Mouse (Mus musculus) neural tube, embryonic 11.5 days (tissue): ENCODE results near the gene Edil3. TPM values are rescaled to one million over a fixed set of nuclear protein-coding genes. Genes with fewer than 3 reads are reported as not detected.

Experiments used
- ATAC-seq: fragments of 200-750 bp; cut with Nextera tagmentation; 2 replicates; pipeline ENCODE4 v1.8.0; 2017; ENCODE audit warnings: moderate number of reproducible peaks, mild to moderate bottlenecking, moderate TSS enrichment, moderate library complexity; ENCODE audit not compliant: insufficient read depth, low FRiP score, low TSS enrichment
- DNase-seq: peaks from one replicate; pipeline ENCODE4 v3.0.0-alpha.2; 2015; ENCODE audit warnings: low spot score
- H3K27ac ChIP-seq: fragments of 300-500 bp; sonication (generic); 2 replicates; pipeline ENCODE4 v1.5.1; 2014; ENCODE audit warnings: low read depth, mild to moderate bottlenecking, low read length
- H3K27me3 ChIP-seq: fragments of 300-500 bp; sonication (generic); 2 replicates; pipeline ENCODE4 v1.6.1; 2014; ENCODE audit warnings: mild to moderate bottlenecking, low read length, mixed read lengths; ENCODE audit not compliant: control insufficient read depth, insufficient read depth
- H3K36me3 ChIP-seq: fragments of 300-500 bp; sonication (generic); 2 replicates; pipeline ENCODE4 v1.6.1; 2014; ENCODE audit warnings: mild to moderate bottlenecking, low read length, moderate library complexity, mixed read lengths; ENCODE audit not compliant: control insufficient read depth, insufficient read depth
- H3K4me1 ChIP-seq: fragments of 300-500 bp; sonication (generic); 2 replicates; pipeline ENCODE4 v1.6.1; 2014; ENCODE audit warnings: low read length, mixed read lengths; ENCODE audit not compliant: control insufficient read depth, insufficient read depth
- H3K4me2 ChIP-seq: fragments of 300-500 bp; sonication (generic); 2 replicates; pipeline ENCODE4 v1.6.1; 2014; ENCODE audit warnings: low read depth, mild to moderate bottlenecking, moderate library complexity
- H3K4me3 ChIP-seq: fragments of 300-500 bp; sonication (generic); 2 replicates; pipeline ENCODE4 v1.5.1; 2014; ENCODE audit warnings: low read depth, low read length
- H3K9ac ChIP-seq: fragments of 300-500 bp; sonication (generic); 2 replicates; pipeline ENCODE4 v1.6.1; 2014; ENCODE audit warnings: mild to moderate bottlenecking, low read length
- H3K9me3 ChIP-seq: fragments of 300-500 bp; sonication (generic); 2 replicates; pipeline ENCODE4 v1.6.1; 2016; ENCODE audit warnings: low read length; ENCODE audit not compliant: control insufficient read depth
- WGBS: fragments of 180-500 bp; shearing (Covaris S2); extraction: QIAGEN DNeasy Blood & Tissue Kit; methylation state at CpG from one replicate; pipeline ENCODE4 v1.1.7; 2014; 5-methylcytosine and 5-hydroxymethylcytosine counted together
- polyA plus RNA-seq: library from polyadenylated mRNA; unstranded; fragments of >200 nt; fragmentation: Nextera tagmentation; extraction: Ambion mirVana; gene quantifications from 2 replicates; pipeline ENCODE4 v1.2.1, GENCODE M21; 2014

Gene Edil3
- polyA plus RNA-seq, 1 experiment from 2014 or later, result 45.1 TPM

DNA sequence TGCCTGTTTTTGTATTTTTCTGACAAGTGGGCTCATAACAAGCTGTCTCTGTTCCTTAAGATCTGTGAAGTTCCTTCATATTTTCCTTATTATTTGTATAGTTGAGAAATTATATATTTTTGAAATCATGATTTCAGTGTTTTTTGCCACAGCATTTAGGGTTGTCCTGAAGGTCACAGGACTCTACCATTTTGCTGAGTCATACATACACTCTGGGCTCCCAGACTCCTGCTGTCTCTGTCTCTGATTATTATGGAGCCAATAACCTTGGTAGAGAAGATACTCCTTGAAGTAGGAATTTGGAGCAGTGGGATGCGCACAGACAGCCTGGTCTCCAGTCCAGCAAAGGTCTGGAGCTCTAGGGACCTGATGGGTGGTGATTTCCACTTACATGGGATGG lies 416.8 kb downstream of the Edil3 start:
- WGBS, result 92% methylated on average over 1 of the region's 1 CpGs
- ATAC-seq, result no peak
- no peak overlapping the region for H3K27ac ChIP-seq

DNA sequence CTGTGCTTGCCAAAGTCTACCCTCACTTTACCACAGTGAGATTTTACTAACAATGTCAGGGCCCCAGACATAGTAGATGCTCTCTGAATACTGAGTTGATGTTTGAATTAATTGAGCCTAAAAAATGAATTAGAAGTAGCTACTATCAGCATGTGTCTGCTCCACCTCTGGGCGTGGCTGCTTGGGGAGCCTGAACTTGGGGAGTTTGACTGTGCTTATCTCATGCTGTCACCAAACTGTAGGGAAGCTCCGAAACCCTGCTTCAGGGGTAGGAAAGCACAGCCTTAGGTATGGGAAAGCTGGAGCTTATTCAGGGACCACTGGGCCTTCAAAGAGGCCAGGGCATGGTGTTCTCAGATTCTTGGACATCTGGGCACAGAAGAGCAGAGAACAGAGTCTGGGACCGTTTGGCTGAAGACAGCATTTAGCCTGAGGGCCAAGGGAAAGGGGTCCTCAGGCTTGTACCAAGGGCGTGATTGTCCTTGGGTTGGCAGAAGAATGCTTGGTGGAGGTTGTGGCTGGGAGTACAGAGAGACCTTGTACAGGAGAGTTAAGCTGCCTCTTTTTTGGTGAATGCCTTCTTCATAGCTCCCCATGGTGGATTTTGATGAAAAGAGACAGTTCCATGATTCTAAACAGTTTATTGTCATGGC lies 432.8 kb downstream of the Edil3 start:
- no peaks in the 10 kb centered on the region for H3K9me3 ChIP-seq
- no peak overlapping the region for H3K27ac ChIP-seq
- no peaks in the 10 kb centered on the region for H3K36me3 ChIP-seq
- no peaks in the 10 kb centered on the region for H3K4me1 ChIP-seq
- no peak overlapping the region for H3K9ac ChIP-seq
- no peaks in the 10 kb centered on the region for H3K27me3 ChIP-seq
- no peak for ATAC-seq
- no peak for DNase-seq
- WGBS, result 81% methylated on average over 4 of the region's 4 CpGs
- no peak overlapping the region for H3K4me3 ChIP-seq
- H3K4me2 ChIP-seq, result no peak overlapping the region

More for the DNA sequence above, 416.8 kb downstream of the Edil3 start:
- Histone ChIP-seq H3K36me3 (no peaks in the 10 kb centered on the region), H3K9me3 (no peaks in the 10 kb centered on the region), H3K4me3 (no peak overlapping the region), H3K27me3 (no peaks in the 10 kb centered on the region), H3K4me2 (no peak overlapping the region), H3K9ac (no peak overlapping the region), H3K4me1 (no peaks in the 10 kb centered on the region)
- DNase-seq, result no peak

DNA sequence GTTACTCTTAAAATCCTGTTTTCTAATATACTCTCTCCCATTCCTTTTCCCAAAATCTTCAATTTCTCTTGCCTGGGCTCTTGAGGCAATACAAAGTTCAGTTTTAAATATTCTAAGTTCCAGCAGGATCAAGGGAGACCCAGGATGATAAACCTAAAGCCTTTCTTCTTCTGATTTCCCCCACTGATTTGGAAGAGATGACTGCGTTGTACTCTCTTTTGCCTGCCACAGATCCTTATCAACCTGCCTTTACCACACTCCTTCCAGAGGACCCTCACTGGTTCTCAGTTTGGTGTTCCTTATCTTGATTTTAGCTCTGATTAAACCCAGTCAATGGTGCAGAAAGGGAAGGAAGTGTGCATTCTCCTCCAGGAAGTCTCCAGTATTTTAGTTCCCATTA lies 435.6 kb downstream of the Edil3 start:
- DNase-seq (no peak), ATAC-seq (no peak)
- H3K4me2 ChIP-seq, result no peak overlapping the region

DNA sequence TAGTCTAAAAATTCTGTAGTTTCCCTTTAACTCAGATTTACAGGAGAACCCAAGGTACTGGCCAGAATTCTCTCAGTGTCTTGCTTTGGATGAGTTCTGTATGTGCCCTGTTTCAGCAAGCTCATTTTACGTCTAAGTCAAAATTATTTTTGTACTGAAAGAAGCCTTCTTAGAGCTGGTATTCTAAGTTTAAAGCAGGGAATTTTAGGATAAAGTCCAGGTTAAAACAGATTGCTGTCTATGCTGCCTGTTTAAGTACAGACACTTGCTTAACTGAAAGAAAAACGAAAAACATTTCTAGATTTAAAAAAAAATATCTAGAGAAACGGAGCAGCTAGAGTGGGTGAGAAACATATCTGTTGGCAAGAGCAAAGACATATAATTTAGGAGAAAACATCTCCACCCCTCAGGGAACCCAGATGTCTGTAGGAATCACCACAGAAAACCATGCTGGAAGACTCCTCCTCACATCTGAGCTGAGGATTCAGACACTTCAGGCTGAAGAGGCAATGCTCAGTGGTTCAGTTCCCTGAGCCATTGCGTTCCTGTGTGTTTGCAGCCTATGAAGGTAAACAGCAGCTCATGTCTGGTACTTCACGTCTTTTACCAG lies 465.5 kb downstream of the Edil3 start:
- ATAC-seq (no peak), DNase-seq (no peak)
- H3K27me3 ChIP-seq, result no peaks in the 10 kb centered on the region
- no peaks in the 10 kb centered on the region for H3K4me1 ChIP-seq
- H3K27ac ChIP-seq, result no peak overlapping the region
- H3K9me3 ChIP-seq, result no peaks in the 10 kb centered on the region
- H3K36me3 ChIP-seq, result no peaks in the 10 kb centered on the region
- H3K4me2 ChIP-seq, result no peak overlapping the region
- 83% methylated on average over 5 of the region's 5 CpGs for WGBS
- no peak overlapping the region for H3K4me3 ChIP-seq
- H3K9ac ChIP-seq, result no peak overlapping the region

More for the DNA sequence above, 435.6 kb downstream of the Edil3 start:
- Histone ChIP-seq H3K4me3 (no peak overlapping the region), H3K9ac (no peak overlapping the region), H3K9me3 (no peaks in the 10 kb centered on the region), H3K36me3 (no peaks in the 10 kb centered on the region), H3K4me1 (no peaks in the 10 kb centered on the region), H3K27ac (no peak overlapping the region), H3K27me3 (no peaks in the 10 kb centered on the region)
- WGBS, result 85% methylated on average over 1 of the region's 1 CpGs

DNA sequence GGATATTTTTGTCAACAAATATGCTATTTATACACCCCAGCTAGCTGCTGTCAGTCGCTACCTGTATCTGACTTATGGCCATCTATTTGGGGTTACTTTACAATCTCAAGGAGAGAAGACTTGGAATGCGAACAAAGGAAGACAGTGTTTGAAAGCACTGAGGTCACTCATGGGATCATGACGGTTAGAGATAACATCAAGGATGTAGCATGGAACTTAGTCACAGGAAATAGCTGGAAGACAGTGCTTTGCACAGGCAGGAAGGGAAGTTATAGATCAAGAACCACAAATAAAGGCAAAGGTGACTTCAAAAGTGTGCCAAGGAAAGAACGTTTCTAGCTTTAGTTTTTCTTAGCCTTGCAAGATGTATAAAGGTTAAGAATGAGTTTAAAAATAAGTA lies 466.9 kb downstream of the Edil3 start:
- H3K4me2 ChIP-seq, result no peak overlapping the region
- H3K27ac ChIP-seq, result no peak overlapping the region
- no peaks in the 10 kb centered on the region for H3K27me3 ChIP-seq
- no peaks in the 10 kb centered on the region for H3K4me1 ChIP-seq
- 74% methylated on average over 4 of the region's 4 CpGs for WGBS
- no peaks in the 10 kb centered on the region for H3K36me3 ChIP-seq
- no peak overlapping the region for H3K9ac ChIP-seq
- H3K4me3 ChIP-seq, result no peak overlapping the region
- H3K9me3 ChIP-seq, result no peaks in the 10 kb centered on the region
- ATAC-seq (no peak), DNase-seq (no peak)

DNA sequence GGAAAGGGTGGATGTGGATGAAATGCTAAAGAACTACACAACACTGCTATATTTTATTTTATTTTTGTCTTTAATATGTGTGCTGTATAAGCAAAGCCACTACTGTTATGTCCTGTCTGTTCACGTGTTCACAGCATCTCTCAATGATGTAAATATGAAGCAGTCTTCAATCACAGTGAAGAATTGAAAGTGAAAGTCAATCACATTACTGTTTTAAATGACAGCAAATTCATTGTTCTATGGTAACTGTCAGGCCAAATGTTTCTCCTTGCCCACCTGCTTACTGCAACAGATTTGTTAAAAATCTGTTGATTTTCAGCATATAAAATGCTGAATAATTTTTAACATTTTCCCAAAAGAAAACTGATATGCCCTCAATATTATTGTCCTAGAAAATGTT lies 499.9 kb downstream of the Edil3 start:
- Histone ChIP-seq H3K27me3 (no peaks in the 10 kb centered on the region), H3K27ac (no peak overlapping the region), H3K9me3 (no peaks in the 10 kb centered on the region), H3K36me3 (no peaks in the 10 kb centered on the region), H3K4me2 (no peak overlapping the region), H3K9ac (no peak overlapping the region), H3K4me1 (no peaks in the 10 kb centered on the region), H3K4me3 (no peak overlapping the region)
- DNase-seq (no peak), ATAC-seq (no peak)
- 79% methylated on average over 1 of the region's 1 CpGs for WGBS

DNA sequence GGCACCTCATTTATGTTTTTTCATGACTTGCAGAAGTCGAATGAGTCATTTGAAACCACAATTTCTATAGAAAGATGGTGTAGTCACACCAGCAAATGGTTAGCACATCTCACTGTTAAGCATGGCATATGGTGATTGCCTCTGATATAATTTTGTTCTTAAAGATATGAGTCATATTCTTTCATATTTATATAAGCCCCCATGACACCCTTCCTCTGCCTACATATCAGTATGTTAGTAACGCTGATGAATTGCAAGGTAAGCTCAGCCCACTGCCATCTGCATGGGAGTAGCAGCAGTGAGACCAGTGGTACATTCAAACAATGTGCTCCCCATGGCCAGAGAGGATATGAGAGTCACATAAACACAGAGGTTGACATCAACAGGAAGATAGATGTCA lies 503.0 kb downstream of the Edil3 start:
- Histone ChIP-seq H3K36me3 (no peaks in the 10 kb centered on the region), H3K4me2 (no peak overlapping the region), H3K9ac (no peak overlapping the region), H3K4me1 (no peaks in the 10 kb centered on the region), H3K9me3 (no peaks in the 10 kb centered on the region), H3K27me3 (no peaks in the 10 kb centered on the region), H3K4me3 (no peak overlapping the region), H3K27ac (no peak overlapping the region)
- ATAC-seq (no peak), DNase-seq (no peak)
- 90% methylated on average over 2 of the region's 2 CpGs for WGBS

DNA sequence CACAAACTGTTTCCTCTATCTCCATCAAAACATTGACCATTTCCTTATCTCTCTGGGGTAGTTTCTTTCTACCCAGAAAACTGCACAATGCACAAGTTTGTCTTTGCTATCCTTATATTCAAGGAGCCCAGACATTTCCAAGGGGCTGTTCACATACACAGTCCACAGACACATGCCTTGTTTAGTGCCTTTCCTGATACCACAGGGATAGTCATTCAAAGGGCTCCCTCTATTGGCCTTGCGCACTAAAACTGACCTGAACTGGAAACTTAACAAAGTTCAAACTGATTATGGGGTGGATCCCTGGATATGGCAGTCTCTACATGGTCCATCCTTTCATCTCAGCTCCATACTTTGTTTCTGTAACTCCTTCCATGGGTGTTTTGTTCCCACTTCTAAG lies 513.2 kb downstream of the Edil3 start:
- Histone ChIP-seq H3K9me3 (no peaks in the 10 kb centered on the region), H3K4me1 (no peaks in the 10 kb centered on the region), H3K4me2 (no peak overlapping the region), H3K27me3 (no peaks in the 10 kb centered on the region), H3K27ac (no peak overlapping the region), H3K9ac (no peak overlapping the region), H3K36me3 (no peaks in the 10 kb centered on the region), H3K4me3 (no peak overlapping the region)
- 60% methylated on average over 1 of the region's 1 CpGs for WGBS
- ATAC-seq (no peak), DNase-seq (peak; percentile 20)

DNA sequence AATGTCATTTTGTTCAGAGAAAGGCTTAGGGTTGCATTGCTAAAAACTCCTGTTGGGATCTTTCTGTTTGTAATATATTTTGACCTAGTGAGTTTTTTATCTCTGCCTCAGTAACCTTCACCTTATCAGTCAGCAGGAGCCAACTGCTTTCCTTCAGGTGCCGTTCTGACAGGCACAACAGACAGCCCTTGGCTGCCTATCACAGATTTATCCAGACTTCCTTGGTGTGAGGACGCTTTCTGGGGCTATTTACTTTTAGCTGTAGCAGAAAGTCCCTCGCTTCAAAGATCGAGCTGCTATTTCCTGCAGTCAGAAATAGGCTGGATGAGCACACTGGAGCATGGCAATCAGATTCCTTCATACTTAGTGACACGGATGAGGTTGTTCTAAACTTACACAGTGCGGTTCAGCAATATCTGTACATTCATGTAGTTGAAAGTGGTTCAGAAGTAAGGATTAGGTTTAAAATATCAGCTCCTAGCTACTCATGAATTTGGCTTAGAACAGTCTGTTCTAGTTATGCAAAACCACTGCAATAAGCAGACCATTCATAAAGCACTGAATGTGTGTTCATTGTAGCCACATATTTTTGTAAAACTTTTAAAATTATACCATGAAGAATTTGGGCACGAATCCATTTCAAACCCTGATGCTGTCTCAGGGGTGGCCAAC lies 514.8 kb downstream of the Edil3 start:
- no peak overlapping the region for H3K4me2 ChIP-seq
- no peaks in the 10 kb centered on the region for H3K36me3 ChIP-seq
- H3K9ac ChIP-seq, result no peak overlapping the region
- ATAC-seq, result no peak
- H3K27ac ChIP-seq, result no peak overlapping the region
- no peak for DNase-seq
- no peaks in the 10 kb centered on the region for H3K9me3 ChIP-seq
- H3K4me3 ChIP-seq, result no peak overlapping the region
- no peaks in the 10 kb centered on the region for H3K4me1 ChIP-seq
- WGBS, result 74% methylated on average over 7 of the region's 7 CpGs
- H3K27me3 ChIP-seq, result no peaks in the 10 kb centered on the region
